Mouse (Mus musculus) embryonic facial prominence, embryonic 15.5 days (tissue): ENCODE measurements around the gene Atp4b. TPM values are rescaled to one million over a fixed set of nuclear protein-coding genes. Genes with fewer than 3 reads are reported as not detected.
"Not testable (repeated sequence)": the region's sequence is repeated elsewhere in the genome, so short reads cannot be mapped to it uniquely, and the experiment has no call there.

Source experiments
- ATAC-seq: fragments of 200-750 bp; cut with Nextera tagmentation; 2 replicates; pipeline ENCODE4 v1.8.0; 2017; ENCODE audit warnings: low read depth, moderate TSS enrichment; ENCODE audit not compliant: insufficient number of reproducible peaks, low FRiP score, low TSS enrichment
- H3K27ac ChIP-seq: fragments of 300-500 bp; sonication (generic); replicated peaks from 2 replicates; pipeline ENCODE4 v1.5.1; 2015; ENCODE audit warnings: mild to moderate bottlenecking, inconsistent platforms
- H3K27me3 ChIP-seq: fragments of 300-500 bp; sonication (generic); 2 replicates; pipeline ENCODE4 v1.6.1; 2015; ENCODE audit warnings: inconsistent platforms
- H3K36me3 ChIP-seq: fragments of 300-500 bp; sonication (generic); 2 replicates; pipeline ENCODE4 v1.6.1; 2015; ENCODE audit warnings: mild to moderate bottlenecking, inconsistent platforms
- H3K4me1 ChIP-seq: fragments of 300-500 bp; sonication (generic); 2 replicates; pipeline ENCODE4 v1.6.1; 2015; ENCODE audit warnings: inconsistent platforms
- H3K4me2 ChIP-seq: fragments of 300-500 bp; sonication (generic); replicated peaks from 2 replicates; pipeline ENCODE4 v1.6.1; 2015; ENCODE audit warnings: mild to moderate bottlenecking, inconsistent platforms
- H3K4me3 ChIP-seq: fragments of 300-500 bp; sonication (generic); replicated peaks from 2 replicates; pipeline ENCODE4 v1.5.1; 2015; ENCODE audit warnings: mild to moderate bottlenecking, inconsistent platforms
- H3K9ac ChIP-seq: fragments of 300-500 bp; sonication (generic); 2 replicates; pipeline ENCODE4 v1.6.1; 2015; ENCODE audit warnings: inconsistent platforms
- H3K9me3 ChIP-seq: fragments of 300-500 bp; sonication (generic); replicated peaks from 2 replicates; pipeline ENCODE4 v1.6.1; 2016; ENCODE audit warnings: inconsistent platforms
- WGBS: fragments of 180-500 bp; shearing (Covaris S2); methylation state at CpG from one replicate; pipeline ENCODE4 v1.1.7; 2015; 5-methylcytosine and 5-hydroxymethylcytosine counted together
- polyA plus RNA-seq: library from polyadenylated mRNA; unstranded; fragments of >200 nt; fragmentation: Nextera tagmentation; extraction: Ambion mirVana; gene quantifications from 2 replicates; pipeline ENCODE4 v1.2.1, GENCODE M21; 2015

Atp4b gene
- polyA plus RNA-seq, 1 experiment from 2014 or later: not detected

DNA sequence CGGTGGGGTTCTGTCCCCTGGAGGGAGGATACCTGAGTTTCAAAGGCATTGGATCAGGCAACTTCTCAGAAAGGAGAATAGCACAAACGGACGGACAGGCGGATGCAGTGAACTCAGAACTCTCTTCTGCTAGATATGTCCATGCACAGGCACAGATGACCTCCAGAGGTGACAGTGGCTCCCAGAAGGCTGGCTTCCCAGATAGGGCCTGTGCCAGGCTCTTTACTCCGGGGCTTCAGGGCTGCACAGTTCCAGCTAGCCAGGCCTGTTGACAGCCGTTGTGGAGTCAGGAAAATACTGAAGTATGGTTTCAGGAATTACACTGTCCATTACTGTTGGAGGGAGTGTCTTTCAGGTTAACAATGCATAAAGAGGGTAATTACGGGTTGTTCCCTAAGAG is 46.6 kb downstream of the Atp4b start:
- WGBS: 83% methylated on average over 7 of the region's 7 CpGs
- H3K4me2 ChIP-seq: no peak overlapping the region
- peaks cover 94% of the 10 kb centered on the region for H3K36me3 ChIP-seq
- H3K9ac ChIP-seq: no peak overlapping the region
- no peaks in the 10 kb centered on the region for H3K27me3 ChIP-seq
- no peak overlapping the region for H3K4me3 ChIP-seq
- no peak for ATAC-seq
- no peaks in the 10 kb centered on the region for H3K9me3 ChIP-seq
- no peak overlapping the region for H3K27ac ChIP-seq
- H3K4me1 ChIP-seq: 0 out of 2 replicates have a peak, but pooled peaks cover 8% of the 10 kb centered on the region

- ATAC-seq: no peak
- Histone ChIP-seq H3K27me3 (no peaks in the 10 kb centered on the region), H3K27ac (no peak overlapping the region), H3K9me3 (no peaks in the 10 kb centered on the region), H3K4me2 (no peak overlapping the region), H3K4me1 (peaks cover 17% of the 10 kb centered on the region), H3K9ac (no peak overlapping the region), H3K36me3 (peaks cover 74% of the 10 kb centered on the region), H3K4me3 (no peak overlapping the region)
- 94% methylated on average over 4 of the region's 4 CpGs for WGBS
Measured at GRCm38 (mm10) chr8:13343134-13343533, 53.5 kb downstream of the Atp4b start.

DNA sequence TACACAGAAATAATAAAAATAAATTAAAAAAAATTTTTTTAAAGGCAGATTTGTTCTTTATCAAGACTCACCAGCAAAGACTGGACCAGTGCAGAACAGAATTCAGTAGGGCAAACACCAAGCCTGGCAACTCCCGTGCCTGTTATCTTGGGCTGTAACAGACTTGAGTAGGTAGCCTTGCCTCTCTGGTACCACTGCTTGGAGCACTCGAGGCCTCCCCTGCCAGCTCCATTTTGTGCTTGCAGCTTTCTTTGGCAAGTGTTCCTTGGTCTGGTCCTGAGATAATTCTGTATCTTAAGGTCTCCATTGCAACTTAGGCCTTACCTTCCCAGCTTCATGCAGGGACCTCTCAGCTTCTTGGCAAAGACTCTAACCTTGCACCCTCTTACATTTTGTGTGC is 54.3 kb downstream of the Atp4b start:
- Histone ChIP-seq H3K4me3 (no peak overlapping the region), H3K27ac (no peak overlapping the region), H3K9ac (no peak overlapping the region), H3K4me2 (no peak overlapping the region), H3K4me1 (peaks cover 19% of the 10 kb centered on the region), H3K9me3 (no peaks in the 10 kb centered on the region), H3K27me3 (no peaks in the 10 kb centered on the region), H3K36me3 (peaks cover 67% of the 10 kb centered on the region)
- WGBS: 89% methylated on average over 2 of the region's 2 CpGs
- ATAC-seq: no peak

- Histone ChIP-seq H3K36me3 (peaks cover 50% of the 10 kb centered on the region), H3K9me3 (no peaks in the 10 kb centered on the region), H3K27ac (no peak overlapping the region), H3K9ac (no peak overlapping the region), H3K4me3 (peak overlapping the region; percentile 83), H3K4me1 (peaks cover 19% of the 10 kb centered on the region), H3K27me3 (no peaks in the 10 kb centered on the region), H3K4me2 (peak overlapping the region; percentile 74)
- no peak for ATAC-seq
- 75% methylated on average over 8 of the region's 8 CpGs for WGBS
Measured at GRCm38 (mm10) chr8:13340650-13341049, 56.0 kb downstream of the Atp4b start.

DNA sequence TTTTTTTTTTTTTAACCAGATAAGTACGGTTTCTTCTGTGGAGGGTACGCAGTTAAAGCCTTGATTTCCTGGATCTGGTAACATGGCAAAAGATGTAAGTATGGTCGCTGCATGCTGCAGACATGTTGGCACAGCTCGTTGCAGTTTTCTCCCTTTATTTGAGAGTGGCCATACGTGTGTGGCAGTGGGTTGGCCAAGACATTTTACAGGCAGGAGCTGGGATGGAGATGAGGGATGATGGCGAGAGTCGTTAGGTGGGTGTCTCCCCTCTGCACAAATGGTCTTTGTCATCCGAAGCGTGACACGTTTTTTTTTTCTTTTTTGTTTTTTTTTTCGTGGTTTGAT is 57.0 kb downstream of the Atp4b start:
- no peak for ATAC-seq

DNA sequence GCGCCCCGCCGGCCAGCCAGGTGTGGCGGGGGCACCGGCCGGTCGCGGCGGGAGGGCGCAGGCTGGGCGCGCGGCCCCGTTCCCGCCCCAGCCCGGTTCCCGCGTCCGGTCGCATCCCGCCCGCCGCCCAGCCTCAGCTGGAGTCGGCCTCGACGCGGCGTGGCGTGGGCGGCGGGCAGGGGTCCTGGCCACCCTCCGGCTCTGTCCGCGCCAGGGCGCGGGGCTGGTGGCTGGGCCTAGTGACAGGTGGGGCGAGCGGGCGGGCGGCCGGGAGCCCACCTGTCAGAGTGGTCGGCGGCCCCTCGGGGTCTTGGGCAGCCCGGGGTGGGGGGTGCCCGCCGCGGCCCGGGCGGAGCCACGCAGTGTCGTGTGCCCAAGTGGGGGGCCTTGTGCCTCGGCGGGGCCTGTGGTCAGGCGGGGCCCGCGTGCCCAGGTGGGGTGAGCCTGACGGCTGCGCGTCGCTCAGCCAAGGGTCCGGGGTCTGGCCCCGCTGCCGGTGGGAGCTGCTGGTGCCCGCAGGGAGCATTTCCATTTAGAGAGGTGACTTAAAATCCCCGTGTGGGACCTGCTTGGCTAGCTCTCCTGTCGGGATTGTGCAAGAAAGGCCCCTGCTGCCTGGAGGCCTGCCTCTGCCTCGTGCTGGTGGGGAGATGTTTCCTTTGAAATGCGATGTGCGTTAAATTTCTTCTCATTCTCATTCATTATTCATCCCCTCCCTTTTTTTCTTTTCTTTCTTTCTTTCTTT is 57.6 kb downstream of the Atp4b start:
- peak; percentile 44 for ATAC-seq
- H3K9ac ChIP-seq: peak overlapping the region; percentile 97
- peaks cover 34% of the 10 kb centered on the region for H3K36me3 ChIP-seq
- peak overlapping the region; percentile 83 for H3K4me3 ChIP-seq
- H3K4me2 ChIP-seq: peak overlapping the region; percentile 74
- H3K4me1 ChIP-seq: peaks cover 19% of the 10 kb centered on the region
- under 1% methylated on average over 60 of the region's 70 CpGs for WGBS
- H3K27ac ChIP-seq: peak overlapping the region; percentile 66
- H3K27me3 ChIP-seq: no peaks in the 10 kb centered on the region
- H3K9me3 ChIP-seq: no peaks in the 10 kb centered on the region

More for the DNA sequence above, 57.0 kb downstream of the Atp4b start:
- H3K27me3 ChIP-seq: no peaks in the 10 kb centered on the region
- under 1% methylated on average over 11 of the region's 11 CpGs for WGBS
- peaks cover 39% of the 10 kb centered on the region for H3K36me3 ChIP-seq
- H3K9ac ChIP-seq: peak overlapping the region; percentile 97; the same call in 1 of the 2 replicates
- H3K4me3 ChIP-seq: peak overlapping the region; percentile 83
- H3K4me2 ChIP-seq: peak overlapping the region; percentile 74
- peak overlapping the region; percentile 66; the same call in 1 of the 2 replicates for H3K27ac ChIP-seq
- no peaks in the 10 kb centered on the region for H3K9me3 ChIP-seq
- H3K4me1 ChIP-seq: peaks cover 19% of the 10 kb centered on the region

DNA sequence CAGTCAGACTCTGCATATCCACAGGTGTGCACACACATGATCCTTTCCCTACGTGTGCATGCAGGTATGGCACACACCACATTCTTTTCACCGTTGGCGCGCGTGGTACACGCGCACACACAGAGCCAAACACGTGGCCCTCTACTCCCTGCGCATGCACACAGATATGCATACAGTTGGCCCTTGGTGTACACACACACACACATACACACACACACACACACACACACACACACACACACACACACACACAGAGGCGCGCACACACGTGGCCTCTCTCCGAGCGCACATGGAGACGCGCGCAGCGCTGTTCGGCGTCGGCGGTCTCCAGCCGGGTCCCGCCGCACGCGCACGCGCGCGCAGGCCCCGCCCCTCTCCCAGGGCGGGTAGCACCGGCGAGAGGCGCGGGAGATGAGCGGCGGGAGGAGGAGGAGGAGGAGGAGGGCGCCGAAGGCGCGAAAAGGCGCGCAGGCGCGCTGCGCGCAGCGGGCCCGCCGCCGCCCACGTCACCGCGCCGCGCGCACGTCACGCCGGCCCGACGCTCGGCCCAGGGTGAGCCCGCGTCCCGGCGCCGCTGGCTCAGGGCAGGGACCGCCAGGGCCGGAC is 58.3 kb downstream of the Atp4b start, which contains the start of gene Tfdp1:
Tfdp1 (plus strand) TSS at position 497 of the 606 bp plus-strand sequence.
- Histone ChIP-seq H3K4me2 (peak within 1 kb of the TSS; percentile 74), H3K9me3 (no peaks in the 10 kb centered on the region), H3K9ac (peak within 1 kb of the TSS; percentile 97), H3K4me3 (peak within 1 kb of the TSS; percentile 83), H3K36me3 (peaks cover 27% of the 10 kb centered on the region), H3K27me3 (no peaks in the 10 kb centered on the region), H3K27ac (peak within 1 kb of the TSS; percentile 66), H3K4me1 (peaks cover 19% of the 10 kb centered on the region)
- peak; percentile 91 for ATAC-seq
- under 1% methylated on average over 44 of the region's 72 CpGs for WGBS

DNA sequence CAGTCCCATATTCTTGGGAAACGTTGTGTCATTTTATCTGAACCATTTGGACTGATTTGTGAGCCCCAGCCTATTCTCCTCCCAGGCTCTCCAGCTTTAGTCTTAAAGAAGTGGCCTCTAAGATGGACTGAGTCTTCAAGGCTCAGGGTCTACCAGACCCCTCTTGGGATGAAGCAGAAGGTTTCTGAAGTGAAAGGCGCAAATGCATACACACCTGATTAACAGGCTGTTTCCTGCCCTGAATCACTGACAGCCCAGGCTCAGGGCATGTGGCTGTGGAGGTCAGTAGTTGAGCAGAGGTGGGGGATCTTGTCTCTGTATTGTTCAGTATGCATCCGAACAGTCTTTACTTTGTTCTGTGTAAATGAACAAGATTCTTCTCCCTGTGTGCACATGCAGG is 58.9 kb downstream of the Atp4b start:
- H3K4me3 ChIP-seq: peak overlapping the region; percentile 83
- no peak for ATAC-seq
- 78% methylated on average over 3 of the region's 3 CpGs for WGBS
- H3K4me1 ChIP-seq: peaks cover 19% of the 10 kb centered on the region
- peak overlapping the region; percentile 74; the same call in 1 of the 2 replicates for H3K4me2 ChIP-seq
- H3K9me3 ChIP-seq: no peaks in the 10 kb centered on the region
- no peak overlapping the region; the same call in 1 of the 2 replicates for H3K27ac ChIP-seq
- no peaks in the 10 kb centered on the region for H3K27me3 ChIP-seq
- no peak overlapping the region for H3K9ac ChIP-seq
- peaks cover 20% of the 10 kb centered on the region for H3K36me3 ChIP-seq

DNA sequence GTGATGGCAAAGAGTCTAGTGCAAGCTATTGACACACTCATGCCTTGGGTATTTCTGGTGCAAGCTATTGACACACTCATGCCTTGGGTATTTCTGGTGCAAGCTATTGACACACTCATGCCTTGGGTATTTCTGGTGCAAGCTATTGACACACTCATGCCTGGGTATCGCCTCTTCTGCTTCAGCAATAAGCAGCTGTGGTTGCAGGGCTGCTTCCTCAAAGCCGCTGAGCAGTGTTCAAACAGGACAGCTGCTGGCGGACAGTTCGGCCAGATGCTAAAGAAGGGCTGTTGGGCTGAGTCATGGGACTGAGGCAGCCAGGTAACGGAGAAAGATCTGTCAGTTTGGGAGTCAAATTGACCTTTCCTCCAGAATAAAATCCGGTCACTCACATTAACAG is 59.4 kb downstream of the Atp4b start:
- not testable (repeated sequence) for H3K27ac ChIP-seq, ATAC-seq, H3K4me2 ChIP-seq, H3K4me3 ChIP-seq, H3K27me3 ChIP-seq, H3K9me3 ChIP-seq, H3K9ac ChIP-seq
- 78% methylated on average over 6 of the region's 6 CpGs for WGBS
- peaks cover 19% of the 10 kb centered on the region for H3K4me1 ChIP-seq
- peaks cover 16% of the 10 kb centered on the region for H3K36me3 ChIP-seq
